Mouse (Mus musculus) ES-Bruce4 (cell line): ENCODE results near the gene C2cd6.

Experiments
- CTCF ChIP-seq: IDR thresholded peaks from one replicate; pipeline ENCODE4 v1.8.1; 2011; ENCODE audit warnings: low read depth, low read length
- EP300 ChIP-seq: IDR thresholded peaks from 2 replicates; pipeline ENCODE4 v1.6.1; 2011; ENCODE audit warnings: low read depth, low read length; ENCODE audit not compliant: insufficient read depth

- TF ChIP-seq CTCF: no peak
- no peak for TF ChIP-seq EP300
Measured at GRCm38 (mm10) chr1:59125558-59125957, 30.9 kb upstream of the C2cd6 start.
